Mouse (Mus musculus) MEL (cell line): Measurements from ENCODE around the gene Gm20708. TPM values are rescaled to one million over a fixed set of nuclear protein-coding genes. Genes with fewer than 3 reads are reported as not detected.
A peak's percentile ranks its signal among the peaks of the same experiment; 100 is the strongest.

Experiments
- DNase-seq: peaks from one replicate; pipeline ENCODE4 v3.0.0; 2011; ENCODE audit warnings: low read depth, low spot score
- H3K27ac ChIP-seq: 2 replicates; pipeline ENCODE4 v1.5.1; 2012; ENCODE audit warnings: low read depth, mild to moderate bottlenecking, control low read depth, low read length, moderate library complexity; ENCODE audit not compliant: control insufficient read depth
- H3K27me3 ChIP-seq, 2 experiments: fragments of 150-350 bp in 1 of 2; sonication (generic) in 1 of 2; 2 replicates each; pipeline ENCODE4 v1.6.1; 2012; ENCODE audit warnings: low read length in 2 of 2, mild to moderate bottlenecking in 2 of 2, improper control_type of control experiment in 1 of 2, moderate library complexity in 1 of 2; ENCODE audit not compliant: insufficient read depth in 2 of 2, control insufficient read depth in 1 of 2
- H3K36me3 ChIP-seq, 2 experiments: 2 replicates each; pipeline ENCODE4 v1.6.1; 2012 to 2014; ENCODE audit warnings: low read length in 2 of 2, improper control_type of control experiment in 1 of 2, inconsistent platforms in 1 of 2, mild to moderate bottlenecking in 1 of 2; ENCODE audit not compliant: insufficient read depth in 2 of 2, control insufficient read depth in 1 of 2
- H3K4me1 ChIP-seq, 2 experiments: fragments of 150-350 bp in 1 of 2; sonication (generic) in 1 of 2; 2 replicates each; pipeline ENCODE4 v1.6.1; 2012; ENCODE audit warnings: low read length in 2 of 2, improper control_type of control experiment in 1 of 2, mild to moderate bottlenecking in 1 of 2; ENCODE audit not compliant: insufficient read depth in 2 of 2, control insufficient read depth in 1 of 2
- H3K4me3 ChIP-seq, 2 experiments: fragments of 150-350 bp in 1 of 2; sonication (generic) in 1 of 2; 2 replicates each; pipeline ENCODE4 v1.5.1; 2012; ENCODE audit warnings: low read depth in 2 of 2, low read length in 2 of 2, mild to moderate bottlenecking in 2 of 2, moderate library complexity in 2 of 2, control low read depth in 1 of 2, improper control_type of control experiment in 1 of 2; ENCODE audit not compliant: control insufficient read depth in 1 of 2, insufficient read depth in 1 of 2
- H3K79me2 ChIP-seq: 2 replicates; pipeline ENCODE4 v1.6.1; 2012; ENCODE audit warnings: mild to moderate bottlenecking, low read length, moderate library complexity; ENCODE audit not compliant: control insufficient read depth, poor library complexity, insufficient read depth
- H3K9ac ChIP-seq: 2 replicates; pipeline ENCODE4 v1.6.1; 2012; ENCODE audit warnings: low read depth, mild to moderate bottlenecking, control low read depth, low read length, moderate library complexity; ENCODE audit not compliant: control insufficient read depth, poor library complexity, severe bottlenecking
- H3K9me3 ChIP-seq: fragments of 150-350 bp; sonication (generic); replicated peaks from 2 replicates; pipeline ENCODE4 v1.6.1; 2012; ENCODE audit warnings: mild to moderate bottlenecking, low read length, improper control_type of control experiment, moderate library complexity; ENCODE audit not compliant: insufficient read depth
- BHLHE40 ChIP-seq: IDR thresholded peaks from 2 replicates; pipeline ENCODE4 v1.6.1; 2012; ENCODE audit warnings: low read depth, mild to moderate bottlenecking, inconsistent platforms, low read length, improper control_type of control experiment, borderline replicate concordance
- CHD2 ChIP-seq: IDR thresholded peaks from 2 replicates; pipeline ENCODE4 v1.6.1; 2011; ENCODE audit warnings: low read length, improper control_type of control experiment
- CTCF ChIP-seq, 3 experiments: IDR thresholded peaks in 2 of 3; conservative IDR thresholded peaks in 1 of 3; 2 replicates each; pipeline ENCODE4 v1.5.1; 2011 to 2012; ENCODE audit warnings: low read length in 3 of 3, low read depth in 2 of 3, mild to moderate bottlenecking in 2 of 3, improper control_type of control experiment in 1 of 3, inconsistent platforms in 1 of 3, mixed read lengths in 1 of 3, moderate library complexity in 1 of 3; ENCODE audit not compliant: control insufficient read depth in 1 of 3, insufficient read depth in 1 of 3, poor library complexity in 1 of 3, severe bottlenecking in 1 of 3
- E2F4 ChIP-seq: IDR thresholded peaks from 2 replicates; pipeline ENCODE4 v1.6.1; 2011; ENCODE audit warnings: low read depth, low read length, improper control_type of control experiment, borderline replicate concordance
- EP300 ChIP-seq, 2 experiments: IDR thresholded peaks; 2 replicates each; pipeline ENCODE4 v1.6.1; 2011; ENCODE audit warnings: improper control_type of control experiment in 2 of 2, low read length in 2 of 2, low read depth in 1 of 2, mild to moderate bottlenecking in 1 of 2
- ETS1 ChIP-seq: IDR thresholded peaks from 2 replicates; pipeline ENCODE4 v1.6.1; 2012; ENCODE audit warnings: low read depth, mild to moderate bottlenecking, inconsistent platforms, low read length, improper control_type of control experiment, moderate library complexity
- GABPA ChIP-seq: IDR thresholded peaks from 2 replicates; pipeline ENCODE4 v1.6.1; 2012; ENCODE audit warnings: low read depth, mild to moderate bottlenecking, inconsistent platforms, low read length, improper control_type of control experiment, moderate library complexity
- GATA1 ChIP-seq: IDR thresholded peaks from 2 replicates; pipeline ENCODE4 v1.6.1; 2011; ENCODE audit warnings: low read depth, low read length, improper control_type of control experiment
- JUND ChIP-seq: IDR thresholded peaks from 2 replicates; pipeline ENCODE4 v1.6.1; 2011; ENCODE audit warnings: low read depth, mild to moderate bottlenecking, improper control_type of control experiment, low read length
- MAFK ChIP-seq: IDR thresholded peaks from 2 replicates; pipeline ENCODE4 v1.6.1; 2011; ENCODE audit warnings: low read depth, mild to moderate bottlenecking, low read length, improper control_type of control experiment, borderline replicate concordance
- MEF2A ChIP-seq: IDR thresholded peaks from 2 replicates; pipeline ENCODE4 v1.6.1; 2014; ENCODE audit warnings: low read depth, mild to moderate bottlenecking, inconsistent platforms, low read length, improper control_type of control experiment; ENCODE audit not compliant: poor library complexity, insufficient replicate concordance, severe bottlenecking; ENCODE audit errors: extremely low read depth
- MXI1 ChIP-seq: IDR thresholded peaks from 2 replicates; pipeline ENCODE4 v1.6.1; 2011; ENCODE audit warnings: mild to moderate bottlenecking, low read depth, low read length, improper control_type of control experiment
- MYB ChIP-seq: IDR thresholded peaks from 2 replicates; pipeline ENCODE4 v1.6.1; 2011; ENCODE audit warnings: mild to moderate bottlenecking, low read depth, low read length, improper control_type of control experiment
- MYC ChIP-seq: IDR thresholded peaks from 2 replicates; pipeline ENCODE4 v1.6.1; 2011; ENCODE audit warnings: low read depth, mild to moderate bottlenecking, low read length, improper control_type of control experiment, moderate library complexity
- NRF1 ChIP-seq: IDR thresholded peaks from 2 replicates; pipeline ENCODE4 v1.6.1; 2014; ENCODE audit warnings: low read depth, mild to moderate bottlenecking, inconsistent platforms, low read length, improper control_type of control experiment, moderate library complexity; ENCODE audit not compliant: poor library complexity, insufficient read depth, severe bottlenecking
- POLR2AphosphoS5 ChIP-seq: IDR thresholded peaks from 2 replicates; pipeline ENCODE4 v1.6.1; 2012; ENCODE audit warnings: low read depth, borderline replicate concordance, mild to moderate bottlenecking, inconsistent platforms, low read length, moderate library complexity, mixed read lengths
- RAD21 ChIP-seq: IDR thresholded peaks from 2 replicates; pipeline ENCODE4 v1.6.1; 2011; ENCODE audit warnings: mild to moderate bottlenecking, low read depth, low read length, improper control_type of control experiment
- SIN3A ChIP-seq: IDR thresholded peaks from 2 replicates; pipeline ENCODE4 v1.6.1; 2012; ENCODE audit warnings: low read length, improper control_type of control experiment, inconsistent platforms
- SMC3 ChIP-seq: IDR thresholded peaks from 2 replicates; pipeline ENCODE4 v1.6.1; 2011; ENCODE audit warnings: low read depth, low read length, improper control_type of control experiment
- UBTF ChIP-seq: IDR thresholded peaks from 2 replicates; pipeline ENCODE4 v1.6.1; 2012; ENCODE audit warnings: low read depth, mild to moderate bottlenecking, inconsistent platforms, low read length, improper control_type of control experiment, moderate library complexity, borderline replicate concordance; ENCODE audit not compliant: insufficient read depth
- USF1 ChIP-seq: IDR thresholded peaks from 2 replicates; pipeline ENCODE4 v1.6.1; 2014; ENCODE audit warnings: low read depth, mild to moderate bottlenecking, inconsistent platforms, low read length, improper control_type of control experiment, moderate library complexity
- ZC3H11A ChIP-seq: IDR thresholded peaks from 2 replicates; pipeline ENCODE4 v1.6.1; 2012; ENCODE audit warnings: low read depth, mild to moderate bottlenecking, inconsistent platforms, low read length, improper control_type of control experiment
- ZMIZ1 ChIP-seq: IDR thresholded peaks from 2 replicates; pipeline ENCODE4 v1.6.1; 2012; ENCODE audit warnings: low read depth, mild to moderate bottlenecking, inconsistent platforms, low read length, improper control_type of control experiment, moderate library complexity
- ZNF384 ChIP-seq: IDR thresholded peaks from 2 replicates; pipeline ENCODE4 v1.6.1; 2012; ENCODE audit warnings: low read depth, mild to moderate bottlenecking, inconsistent platforms, low read length, improper control_type of control experiment
- polyA plus RNA-seq, 2 experiments: library from polyadenylated mRNA; stranded (reverse) in 1 of 2; unstranded in 1 of 2; fragments of >175 nt in 1 of 2; fragments of >200 nt in 1 of 2; gene quantifications; 2 replicates each; pipeline versions ENCODE4 v1.2.1 to v1.2.4; 2012; ENCODE audit warnings: low replicate concordance in 2 of 2, low read depth in 1 of 2; ENCODE audit not compliant: insufficient read length in 2 of 2, insufficient read depth in 1 of 2, missing spikeins in 1 of 2
- total RNA-seq: library from RNA; depleted of rRNA; stranded (reverse); fragments of 300-350 nt; gene quantifications from 2 replicates; pipeline ENCODE4 v1.2.3, GENCODE M21; 2012

The Gm20708 gene
- total and polyA plus RNA-seq, 3 experiments = 0.70 to 0.85 TPM; not detected in 1

- Histone ChIP-seq H3K27ac (no peak overlapping the region), H3K36me3 (no peaks in the 10 kb centered on the region), H3K4me1 (peaks cover 0 to 3% of the 10 kb centered on the region in 2 experiments; a peak in 3 of 4 replicates), H3K27me3 (peaks cover 2 to 3% of the 10 kb centered on the region in 2 experiments; a peak in 3 of 4 replicates), H3K9ac (no peak overlapping the region), H3K9me3 (no peaks in the 10 kb centered on the region), H3K79me2 (no peaks in the 10 kb centered on the region), H3K4me3 (no peak overlapping the region)
- peak; percentile 42 for DNase-seq
- no peak for TF ChIP-seq ZMIZ1
- no peak for TF ChIP-seq UBTF
- 0 out of 2 replicates have a peak, but pooled peaks have one; percentile 17 for TF ChIP-seq BHLHE40
- TF ChIP-seq ZNF384 = no peak
- peak; percentile 46 for TF ChIP-seq RAD21
- no peak for TF ChIP-seq MYB
- TF ChIP-seq JUND = no peak
- TF ChIP-seq ZC3H11A = peak; percentile 56
- TF ChIP-seq USF1 = no peak
- TF ChIP-seq CTCF (IDR thresholded peaks at IDR 0.05 in 2 of 3, conservative IDR thresholded peaks at IDR 0.05 in 1 of 3; ENCODE audit: control insufficient read depth in 1 of 3, insufficient read depth in 1 of 3, low read depth in 2 of 3, low read length in 3 of 3, poor library complexity in 1 of 3, severe bottlenecking in 1 of 3) = peak; percentile 65 to 72 (median 66)
- TF ChIP-seq MYC = no peak
- no peak for TF ChIP-seq ETS1
- peak; percentile 58 for TF ChIP-seq SMC3
- no peak for TF ChIP-seq GATA1
Observed at GRCm38 (mm10) chr11:117874419-117874818, 65.0 kb downstream of the Gm20708 start.

GRCm38 (mm10) chr11:117875681-117876080, 66.2 kb downstream of the Gm20708 start:
- H3K9me3 ChIP-seq = no peaks in the 10 kb centered on the region
- no peaks in the 10 kb centered on the region for H3K36me3 ChIP-seq
- peaks cover 2 to 3% of the 10 kb centered on the region in 2 experiments; a peak in 3 of 4 replicates for H3K27me3 ChIP-seq
- no peak overlapping the region for H3K9ac ChIP-seq
- no peak for DNase-seq
- H3K27ac ChIP-seq = no peak overlapping the region
- H3K79me2 ChIP-seq = no peaks in the 10 kb centered on the region
- TF ChIP-seq CTCF (IDR thresholded peaks at IDR 0.05 in 2 of 3, conservative IDR thresholded peaks at IDR 0.05 in 1 of 3; ENCODE audit: control insufficient read depth in 1 of 3, insufficient read depth in 1 of 3, low read depth in 2 of 3, low read length in 3 of 3, poor library complexity in 1 of 3, severe bottlenecking in 1 of 3) (no peak), GABPA (no peak), EP300 (IDR thresholded peaks at IDR 0.05; ENCODE audit: low read depth in 1 of 2, low read length in 2 of 2) (no peak), SIN3A (no peak), NRF1 (no peak), MEF2A (no peak), E2F4 (no peak), CHD2 (no peak), ETS1 (no peak), MYB (no peak), MAFK (no peak), POLR2AphosphoS5 (no peak), USF1 (no peak), MXI1 (no peak)
- peaks cover 0 to 5% of the 10 kb centered on the region in 2 experiments; a peak in 3 of 4 replicates for H3K4me1 ChIP-seq
- no peak overlapping the region for H3K4me3 ChIP-seq
